Mouse (Mus musculus) midbrain, embryonic 12.5 days (tissue): ENCODE measurements around the gene Nlk. TPM values are rescaled to one million over a fixed set of nuclear protein-coding genes. Genes with fewer than 3 reads are reported as not detected.

Experiments used
- ATAC-seq: fragments of 200-750 bp; cut with Nextera tagmentation; 2 replicates; pipeline ENCODE4 v1.8.0; 2017; ENCODE audit warnings: low read depth, moderate TSS enrichment, moderate library complexity; ENCODE audit not compliant: low FRiP score
- H3K27ac ChIP-seq: fragments of 300-500 bp; sonication (generic); replicated peaks from 2 replicates; pipeline ENCODE4 v1.5.1; 2016; ENCODE audit warnings: mild to moderate bottlenecking
- H3K27me3 ChIP-seq: fragments of 300-500 bp; sonication (generic); 2 replicates; pipeline ENCODE4 v1.6.1; 2016; ENCODE audit warnings: mild to moderate bottlenecking
- H3K36me3 ChIP-seq: fragments of 300-500 bp; sonication (generic); 2 replicates; pipeline ENCODE4 v1.6.1; 2016
- H3K4me1 ChIP-seq: fragments of 300-500 bp; sonication (generic); 2 replicates; pipeline ENCODE4 v1.6.1; 2016
- H3K4me2 ChIP-seq: fragments of 300-500 bp; sonication (generic); replicated peaks from 2 replicates; pipeline ENCODE4 v1.6.1; 2016; ENCODE audit warnings: mild to moderate bottlenecking, moderate library complexity
- H3K4me3 ChIP-seq: fragments of 300-500 bp; sonication (generic); 2 replicates; pipeline ENCODE4 v1.5.1; 2016; ENCODE audit warnings: mild to moderate bottlenecking
- H3K9ac ChIP-seq: fragments of 300-500 bp; sonication (generic); replicated peaks from 2 replicates; pipeline ENCODE4 v1.6.1; 2016; ENCODE audit warnings: mild to moderate bottlenecking, moderate library complexity
- H3K9me3 ChIP-seq: fragments of 300-500 bp; sonication (generic); 2 replicates; pipeline ENCODE4 v1.6.1; 2016; ENCODE audit warnings: mild to moderate bottlenecking
- WGBS: fragments of 180-500 bp; shearing (Covaris S2); methylation state at CpG from one replicate; pipeline ENCODE4 v1.1.7; 2016; 5-methylcytosine and 5-hydroxymethylcytosine counted together
- polyA plus RNA-seq: library from polyadenylated mRNA; unstranded; fragments of >200 nt; fragmentation: Nextera tagmentation; extraction: Ambion mirVana; gene quantifications from 2 replicates; pipeline ENCODE4 v1.2.1, GENCODE M21; 2016

The Nlk gene
- polyA plus RNA-seq, 1 experiment from 2014 or later, result 25.4 TPM

- Histone ChIP-seq H3K36me3 (peaks cover 9% of the 10 kb centered on the region; the same call in 1 of the 2 replicates), H3K27me3 (no peaks in the 10 kb centered on the region), H3K4me2 (no peak overlapping the region), H3K9ac (no peak overlapping the region), H3K27ac (no peak overlapping the region), H3K4me1 (no peaks in the 10 kb centered on the region), H3K9me3 (no peaks in the 10 kb centered on the region), H3K4me3 (no peak overlapping the region)
- 94% methylated on average over 3 of the region's 3 CpGs for WGBS
- ATAC-seq, result no peak
Observed at GRCm38 (mm10) chr11:78620179-78620578, 77.0 kb downstream of the Nlk start.

- Histone ChIP-seq H3K9ac (no peak overlapping the region), H3K36me3 (peaks cover 9% of the 10 kb centered on the region; the same call in 1 of the 2 replicates), H3K9me3 (no peaks in the 10 kb centered on the region), H3K27ac (no peak overlapping the region), H3K27me3 (no peaks in the 10 kb centered on the region), H3K4me1 (no peaks in the 10 kb centered on the region), H3K4me2 (no peak overlapping the region), H3K4me3 (no peak overlapping the region)
- ATAC-seq, result no peak
Observed at GRCm38 (mm10) chr11:78611273-78611672, 85.9 kb downstream of the Nlk start.

- H3K4me1 ChIP-seq, result no peaks in the 10 kb centered on the region
- H3K36me3 ChIP-seq, result 0 out of 2 replicates have a peak, but pooled peaks cover 3% of the 10 kb centered on the region
- H3K4me3 ChIP-seq, result no peak overlapping the region
- H3K4me2 ChIP-seq, result no peak overlapping the region
- no peak overlapping the region for H3K9ac ChIP-seq
- H3K27me3 ChIP-seq, result no peaks in the 10 kb centered on the region
- 65% methylated on average over 4 of the region's 4 CpGs for WGBS
- no peak overlapping the region for H3K27ac ChIP-seq
- no peak for ATAC-seq
- H3K9me3 ChIP-seq, result no peaks in the 10 kb centered on the region
Observed at GRCm38 (mm10) chr11:78609657-78610056, 87.5 kb downstream of the Nlk start.

- H3K9me3 ChIP-seq, result no peaks in the 10 kb centered on the region
- H3K27me3 ChIP-seq, result no peaks in the 10 kb centered on the region
- 0 out of 2 replicates have a peak, but pooled peaks cover 3% of the 10 kb centered on the region for H3K36me3 ChIP-seq
- no peak overlapping the region for H3K27ac ChIP-seq
- H3K4me3 ChIP-seq, result no peak overlapping the region
- H3K4me1 ChIP-seq, result no peaks in the 10 kb centered on the region
- H3K4me2 ChIP-seq, result no peak overlapping the region
- no peak for ATAC-seq
- WGBS, result 94% methylated on average over 1 of the region's 1 CpGs
- no peak overlapping the region for H3K9ac ChIP-seq
Observed at GRCm38 (mm10) chr11:78604826-78605225, 92.3 kb downstream of the Nlk start.

GRCm38 (mm10) chr11:78602781-78603180, 94.4 kb downstream of the Nlk start:
- 83% methylated on average over 3 of the region's 3 CpGs for WGBS
- H3K4me1 ChIP-seq, result no peaks in the 10 kb centered on the region
- H3K9me3 ChIP-seq, result no peaks in the 10 kb centered on the region
- ATAC-seq, result no peak
- 0 out of 2 replicates have a peak, but pooled peaks cover 3% of the 10 kb centered on the region for H3K36me3 ChIP-seq
- no peak overlapping the region for H3K4me2 ChIP-seq
- H3K9ac ChIP-seq, result no peak overlapping the region
- H3K27ac ChIP-seq, result no peak overlapping the region
- H3K4me3 ChIP-seq, result no peak overlapping the region
- no peaks in the 10 kb centered on the region for H3K27me3 ChIP-seq

- no peak overlapping the region for H3K27ac ChIP-seq
- no peaks in the 10 kb centered on the region for H3K36me3 ChIP-seq
- no peaks in the 10 kb centered on the region for H3K27me3 ChIP-seq
- no peak for ATAC-seq
- no peak overlapping the region for H3K4me2 ChIP-seq
- H3K4me3 ChIP-seq, result no peak overlapping the region
- peaks cover 4% of the 10 kb centered on the region; the same call in 1 of the 2 replicates for H3K4me1 ChIP-seq
- WGBS, result 84% methylated on average over 4 of the region's 4 CpGs
- no peak overlapping the region for H3K9ac ChIP-seq
- no peaks in the 10 kb centered on the region for H3K9me3 ChIP-seq
Observed at GRCm38 (mm10) chr11:78600926-78601590, 96.1 kb downstream of the Nlk start.

- H3K9me3 ChIP-seq, result no peaks in the 10 kb centered on the region
- WGBS, result 86% methylated on average over 3 of the region's 3 CpGs
- no peak overlapping the region for H3K4me3 ChIP-seq
- H3K9ac ChIP-seq, result no peak overlapping the region
- no peak overlapping the region for H3K4me2 ChIP-seq
- H3K27me3 ChIP-seq, result no peaks in the 10 kb centered on the region
- no peak overlapping the region for H3K27ac ChIP-seq
- no peak for ATAC-seq
- H3K36me3 ChIP-seq, result no peaks in the 10 kb centered on the region
- H3K4me1 ChIP-seq, result peaks cover 4% of the 10 kb centered on the region; the same call in 1 of the 2 replicates
Observed at GRCm38 (mm10) chr11:78600496-78600895, 96.7 kb downstream of the Nlk start.

- Histone ChIP-seq H3K4me3 (no peak overlapping the region), H3K4me2 (no peak overlapping the region), H3K9ac (no peak overlapping the region), H3K27ac (no peak overlapping the region), H3K27me3 (no peaks in the 10 kb centered on the region), H3K36me3 (no peaks in the 10 kb centered on the region), H3K9me3 (no peaks in the 10 kb centered on the region), H3K4me1 (peaks cover 4% of the 10 kb centered on the region; the same call in 1 of the 2 replicates)
- ATAC-seq, result no peak
- 91% methylated on average over 4 of the region's 4 CpGs for WGBS
Observed at GRCm38 (mm10) chr11:78600051-78600450, 97.1 kb downstream of the Nlk start.

- H3K4me1 ChIP-seq, result peaks cover 4% of the 10 kb centered on the region; the same call in 1 of the 2 replicates
- ATAC-seq, result no peak
- no peaks in the 10 kb centered on the region for H3K9me3 ChIP-seq
- H3K27me3 ChIP-seq, result no peaks in the 10 kb centered on the region
- H3K36me3 ChIP-seq, result no peaks in the 10 kb centered on the region
- 80% methylated on average over 3 of the region's 3 CpGs for WGBS
- H3K4me3 ChIP-seq, result no peak overlapping the region
- H3K27ac ChIP-seq, result no peak overlapping the region
- no peak overlapping the region for H3K9ac ChIP-seq
- H3K4me2 ChIP-seq, result no peak overlapping the region
Observed at GRCm38 (mm10) chr11:78598763-78599415, 98.3 kb downstream of the Nlk start.

GRCm38 (mm10) chr11:78596750-78597149, 100.4 kb downstream of the Nlk start:
- H3K27me3 ChIP-seq, result no peaks in the 10 kb centered on the region
- H3K9ac ChIP-seq, result no peak overlapping the region
- no peak overlapping the region for H3K4me3 ChIP-seq
- H3K27ac ChIP-seq, result no peak overlapping the region
- H3K9me3 ChIP-seq, result no peaks in the 10 kb centered on the region
- H3K36me3 ChIP-seq, result no peaks in the 10 kb centered on the region
- H3K4me1 ChIP-seq, result peaks cover 4% of the 10 kb centered on the region; the same call in 1 of the 2 replicates
- no peak for ATAC-seq
- H3K4me2 ChIP-seq, result no peak overlapping the region

GRCm38 (mm10) chr11:78595773-78596172, 101.4 kb downstream of the Nlk start:
- Histone ChIP-seq H3K4me1 (peaks cover 4% of the 10 kb centered on the region; the same call in 1 of the 2 replicates), H3K4me3 (no peak overlapping the region), H3K36me3 (no peaks in the 10 kb centered on the region), H3K4me2 (no peak overlapping the region), H3K27me3 (no peaks in the 10 kb centered on the region), H3K27ac (no peak overlapping the region), H3K9me3 (no peaks in the 10 kb centered on the region), H3K9ac (no peak overlapping the region)
- no peak for ATAC-seq
- WGBS, result 95% methylated on average over 2 of the region's 2 CpGs

GRCm38 (mm10) chr11:78594271-78594964, 102.8 kb downstream of the Nlk start:
- Histone ChIP-seq H3K27ac (no peak overlapping the region), H3K9ac (no peak overlapping the region), H3K9me3 (no peaks in the 10 kb centered on the region), H3K27me3 (no peaks in the 10 kb centered on the region), H3K36me3 (no peaks in the 10 kb centered on the region), H3K4me2 (no peak overlapping the region), H3K4me1 (peaks cover 4% of the 10 kb centered on the region; the same call in 1 of the 2 replicates), H3K4me3 (no peak overlapping the region)
- 92% methylated on average over 6 of the region's 6 CpGs for WGBS
- no peak for ATAC-seq
